Mouse (Mus musculus) limb, embryonic 14.5 days (tissue): ENCODE results near the gene Hdac4. TPM values are rescaled to one million over a fixed set of nuclear protein-coding genes. Genes with fewer than 3 reads are reported as not detected.

ENCODE experiments used
- ATAC-seq: fragments of 200-750 bp; cut with Nextera tagmentation; 2 replicates; pipeline ENCODE4 v1.8.0; 2017; ENCODE audit warnings: low read depth, moderate number of reproducible peaks, moderate TSS enrichment; ENCODE audit not compliant: low FRiP score
- DNase-seq: peaks from one replicate; pipeline ENCODE4 v3.0.0-alpha.2; 2015; ENCODE audit warnings: low spot score
- H3K27ac ChIP-seq: fragments of 300-500 bp; sonication (generic); replicated peaks from 2 replicates; pipeline ENCODE4 v1.5.1; 2014; ENCODE audit warnings: low read depth, mild to moderate bottlenecking, low read length, moderate library complexity, mixed read lengths
- H3K27me3 ChIP-seq: fragments of 300-500 bp; sonication (generic); 2 replicates; pipeline ENCODE4 v1.6.1; 2014; ENCODE audit warnings: low read length, mixed read lengths; ENCODE audit not compliant: control insufficient read depth, insufficient read depth
- H3K36me3 ChIP-seq: fragments of 300-500 bp; sonication (generic); 2 replicates; pipeline ENCODE4 v1.6.1; 2014; ENCODE audit warnings: mild to moderate bottlenecking, low read length, moderate library complexity, mixed read lengths; ENCODE audit not compliant: control insufficient read depth, insufficient read depth
- H3K4me1 ChIP-seq: fragments of 300-500 bp; sonication (generic); 2 replicates; pipeline ENCODE4 v1.6.1; 2014; ENCODE audit warnings: antibody characterized with exemption, low read length, mixed read lengths; ENCODE audit not compliant: control insufficient read depth, insufficient read depth
- H3K4me2 ChIP-seq: fragments of 300-500 bp; sonication (generic); replicated peaks from 2 replicates; pipeline ENCODE4 v1.6.1; 2014; ENCODE audit warnings: low read depth, mild to moderate bottlenecking, low read length, moderate library complexity; ENCODE audit not compliant: severe bottlenecking
- H3K4me3 ChIP-seq: fragments of 300-500 bp; sonication (generic); replicated peaks from 2 replicates; pipeline ENCODE4 v1.5.1; 2014; ENCODE audit warnings: low read length
- H3K9ac ChIP-seq: fragments of 300-500 bp; sonication (generic); 2 replicates; pipeline ENCODE4 v1.6.1; 2014; ENCODE audit warnings: mild to moderate bottlenecking, low read depth, low read length, moderate library complexity; ENCODE audit not compliant: severe bottlenecking
- H3K9me3 ChIP-seq: fragments of 300-500 bp; sonication (generic); 2 replicates; pipeline ENCODE4 v1.6.1; 2016; ENCODE audit warnings: low read length; ENCODE audit not compliant: control insufficient read depth
- POLR2A ChIP-seq: fragments of 200-500 bp; IDR thresholded peaks from 2 replicates; pipeline ENCODE4 v1.8.0; 2012; ENCODE audit warnings: inconsistent platforms, mild to moderate bottlenecking, moderate library complexity, borderline replicate concordance; ENCODE audit not compliant: insufficient read depth, insufficient read length; ENCODE audit errors: extremely low read depth
- WGBS: fragments of 180-500 bp; shearing (Covaris S2); extraction: QIAGEN DNeasy Blood & Tissue Kit; methylation state at CpG from one replicate; pipeline ENCODE4 v1.1.7; 2014; 5-methylcytosine and 5-hydroxymethylcytosine counted together
- polyA plus RNA-seq, 2 experiments: library from polyadenylated mRNA; depleted of rRNA in 1 of 2; stranded (reverse) in 1 of 2; unstranded in 1 of 2; fragments of >200 nt; fragmentation: Nextera tagmentation in 1 of 2; extraction: Ambion mirVana in 1 of 2; gene quantifications; 2 replicates each; pipeline versions ENCODE4 v1.2.1 to v1.2.3; 2012 to 2014

The Hdac4 gene
- polyA plus RNA-seq, 2 experiments, result 15.2 to 25.4 TPM

- H3K36me3 ChIP-seq, result peaks cover 13% of the 10 kb centered on the region
- 50% methylated on average over 4 of the region's 4 CpGs for WGBS
- DNase-seq, result no peak
- H3K9me3 ChIP-seq, result no peaks in the 10 kb centered on the region
- no peak overlapping the region for H3K9ac ChIP-seq
- peaks cover 18% of the 10 kb centered on the region for H3K4me1 ChIP-seq
- no peak overlapping the region for H3K27ac ChIP-seq
- no peaks in the 10 kb centered on the region for H3K27me3 ChIP-seq
- H3K4me3 ChIP-seq, result no peak overlapping the region
- no peak for TF ChIP-seq POLR2A
- ATAC-seq, result no peak
- H3K4me2 ChIP-seq, result no peak overlapping the region
Measured at GRCm38 (mm10) chr1:92142793-92143192, 52.7 kb downstream of the Hdac4 start.

- no peak for TF ChIP-seq POLR2A
- peaks cover 3% of the 10 kb centered on the region; the same call in 1 of the 2 replicates for H3K4me1 ChIP-seq
- peaks cover 13% of the 10 kb centered on the region for H3K36me3 ChIP-seq
- H3K4me3 ChIP-seq, result no peak overlapping the region
- 91% methylated on average over 4 of the region's 4 CpGs for WGBS
- H3K9ac ChIP-seq, result no peak overlapping the region
- no peak for ATAC-seq
- no peak for DNase-seq
- H3K27ac ChIP-seq, result no peak overlapping the region
- H3K27me3 ChIP-seq, result no peaks in the 10 kb centered on the region
- no peak overlapping the region for H3K4me2 ChIP-seq
- no peaks in the 10 kb centered on the region for H3K9me3 ChIP-seq
Measured at GRCm38 (mm10) chr1:92139001-92139400, 56.5 kb downstream of the Hdac4 start.

DNA sequence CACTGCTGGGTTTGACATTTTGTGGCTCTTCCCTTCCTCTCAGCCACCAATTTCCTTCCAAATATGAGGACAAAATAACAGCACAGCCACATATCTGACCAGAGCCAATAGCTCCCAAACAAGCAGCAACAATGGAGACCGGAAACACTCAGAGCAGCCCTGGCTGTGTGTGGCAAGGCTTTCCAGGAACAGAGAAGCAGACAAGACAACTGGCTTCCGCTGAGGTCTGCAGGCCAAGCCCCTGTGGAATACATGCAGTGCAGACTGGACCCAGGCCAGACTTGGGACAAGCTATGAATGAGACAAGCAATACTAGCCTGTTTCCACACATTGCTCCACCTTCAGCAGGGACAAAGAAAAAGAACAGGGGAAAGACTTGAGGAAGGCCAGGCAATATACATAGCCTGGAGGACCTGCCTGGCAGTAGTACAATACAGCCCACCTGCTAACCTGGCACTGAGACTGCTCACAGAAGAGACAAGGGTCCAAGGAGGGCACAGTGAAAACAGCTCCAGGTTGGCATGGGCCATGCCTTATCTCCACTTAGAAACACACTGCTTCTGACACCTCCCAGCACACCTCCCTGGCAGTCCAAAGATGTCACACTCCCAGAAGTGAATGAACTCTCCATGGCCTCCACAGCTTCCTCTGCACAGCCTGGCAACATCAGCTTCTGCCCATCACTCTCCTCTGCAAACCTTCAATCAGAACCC, 58.2 kb downstream of the Hdac4 start:
- Histone ChIP-seq H3K27ac (no peak overlapping the region), H3K27me3 (no peaks in the 10 kb centered on the region), H3K4me2 (no peak overlapping the region), H3K9ac (no peak overlapping the region), H3K9me3 (no peaks in the 10 kb centered on the region), H3K4me1 (peaks cover 3% of the 10 kb centered on the region; the same call in 1 of the 2 replicates), H3K36me3 (peaks cover 13% of the 10 kb centered on the region), H3K4me3 (no peak overlapping the region)
- DNase-seq (no peak), ATAC-seq (no peak)
- no peak for TF ChIP-seq POLR2A
- 91% methylated on average over 2 of the region's 2 CpGs for WGBS

GRCm38 (mm10) chr1:92136362-92136761, 59.1 kb downstream of the Hdac4 start:
- peaks cover 13% of the 10 kb centered on the region for H3K36me3 ChIP-seq
- ATAC-seq (no peak), DNase-seq (no peak)
- no peak for TF ChIP-seq POLR2A
- H3K27me3 ChIP-seq, result no peaks in the 10 kb centered on the region
- H3K4me2 ChIP-seq, result no peak overlapping the region
- WGBS, result 91% methylated on average over 3 of the region's 3 CpGs
- no peak overlapping the region for H3K27ac ChIP-seq
- H3K9ac ChIP-seq, result no peak overlapping the region
- no peak overlapping the region for H3K4me3 ChIP-seq
- H3K4me1 ChIP-seq, result peaks cover 3% of the 10 kb centered on the region; the same call in 1 of the 2 replicates
- H3K9me3 ChIP-seq, result no peaks in the 10 kb centered on the region

DNA sequence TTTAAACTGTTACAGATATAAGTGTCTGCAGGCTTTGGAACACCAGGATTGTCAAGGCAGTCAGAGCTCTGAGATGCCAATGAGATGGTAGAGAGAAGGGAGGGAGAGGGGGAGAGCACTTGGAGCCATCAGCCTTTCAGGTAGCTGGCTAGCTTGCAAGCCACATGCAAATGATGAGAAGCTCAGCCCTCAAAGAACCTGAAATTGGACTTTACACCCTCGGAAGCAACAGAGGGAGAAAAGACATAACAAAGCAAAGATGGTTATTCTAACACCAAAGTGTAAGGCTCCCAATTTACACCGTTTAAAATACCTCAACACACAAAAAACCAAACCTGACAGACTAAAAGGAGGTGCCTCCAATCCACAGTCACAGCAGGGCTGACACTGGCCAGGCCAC, 63.3 kb downstream of the Hdac4 start:
- Histone ChIP-seq H3K27me3 (no peaks in the 10 kb centered on the region), H3K4me3 (no peak overlapping the region), H3K9ac (no peak overlapping the region), H3K36me3 (peaks cover under 1% of the 10 kb centered on the region; the same call in 1 of the 2 replicates), H3K4me2 (no peak overlapping the region), H3K9me3 (no peaks in the 10 kb centered on the region), H3K27ac (no peak overlapping the region), H3K4me1 (peaks cover 18% of the 10 kb centered on the region)
- TF ChIP-seq POLR2A, result no peak
- DNase-seq, result no peak
- 24% methylated on average over 2 of the region's 2 CpGs for WGBS
- ATAC-seq, result no peak
